Mouse (Mus musculus): ENCODE measurements around the gene Bpgm. TPM values are rescaled to one million over a fixed set of nuclear protein-coding genes. Genes with fewer than 3 reads are reported as not detected.

The Bpgm gene
- polyA plus RNA-seq, 1 experiment from 2014 or later: 60.6 TPM

GRCm38 (mm10) chr6:34526389-34526788 is 50.4 kb downstream of the Bpgm start:
- DNase-seq (ENCODE audit: low spot score): no peak
- Histone ChIP-seq H3K4me3 (ENCODE audit: low read depth, low read length) (no peak overlapping the region), H3K27me3 (ENCODE audit: control insufficient read depth, insufficient read depth, low read length) (no peaks in the 10 kb centered on the region), H3K9ac (ENCODE audit: low read depth, low read length) (no peak overlapping the region), H3K36me3 (ENCODE audit: control insufficient read depth, insufficient read depth, low read length) (no peaks in the 10 kb centered on the region), H3K4me2 (replicated peaks; ENCODE audit: low read depth, low read length) (no peak overlapping the region), H3K27ac (ENCODE audit: low read depth, low read length) (no peak overlapping the region), H3K9me3 (ENCODE audit: control insufficient read depth, low read length) (no peaks in the 10 kb centered on the region), H3K4me1 (replicated peaks; ENCODE audit: control insufficient read depth, insufficient read depth, low read length) (no peaks in the 10 kb centered on the region)
- WGBS: 91% methylated on average over 3 of the region's 3 CpGs
- no peak for ATAC-seq (ENCODE audit: low FRiP score)

GRCm38 (mm10) chr6:34528131-34528530 is 52.1 kb downstream of the Bpgm start:
- Histone ChIP-seq H3K27ac (ENCODE audit: low read depth, low read length) (no peak overlapping the region), H3K9ac (ENCODE audit: low read depth, low read length) (no peak overlapping the region), H3K27me3 (ENCODE audit: control insufficient read depth, insufficient read depth, low read length) (no peaks in the 10 kb centered on the region), H3K36me3 (ENCODE audit: control insufficient read depth, insufficient read depth, low read length) (no peaks in the 10 kb centered on the region), H3K9me3 (ENCODE audit: control insufficient read depth, low read length) (no peaks in the 10 kb centered on the region), H3K4me1 (replicated peaks; ENCODE audit: control insufficient read depth, insufficient read depth, low read length) (no peaks in the 10 kb centered on the region), H3K4me3 (ENCODE audit: low read depth, low read length) (no peak overlapping the region), H3K4me2 (replicated peaks; ENCODE audit: low read depth, low read length) (no peak overlapping the region)
- DNase-seq (ENCODE audit: low spot score) (no peak), ATAC-seq (ENCODE audit: low FRiP score) (no peak)
- 82% methylated on average over 2 of the region's 2 CpGs for WGBS

- H3K4me3 ChIP-seq (ENCODE audit: low read depth, low read length): no peak overlapping the region
- no peak overlapping the region for H3K4me2 ChIP-seq (replicated peaks; ENCODE audit: low read depth, low read length)
- no peaks in the 10 kb centered on the region for H3K27me3 ChIP-seq (ENCODE audit: control insufficient read depth, insufficient read depth, low read length)
- no peak overlapping the region for H3K27ac ChIP-seq (ENCODE audit: low read depth, low read length)
- no peaks in the 10 kb centered on the region for H3K36me3 ChIP-seq (ENCODE audit: control insufficient read depth, insufficient read depth, low read length)
- H3K9me3 ChIP-seq (ENCODE audit: control insufficient read depth, low read length): no peaks in the 10 kb centered on the region
- ATAC-seq (ENCODE audit: low FRiP score) (no peak), DNase-seq (ENCODE audit: low spot score) (no peak)
- no peak overlapping the region for H3K9ac ChIP-seq (ENCODE audit: low read depth, low read length)
- WGBS: 90% methylated on average over 3 of the region's 3 CpGs
- no peaks in the 10 kb centered on the region for H3K4me1 ChIP-seq (replicated peaks; ENCODE audit: control insufficient read depth, insufficient read depth, low read length)
Observed at GRCm38 (mm10) chr6:34529992-34530391, 54.0 kb downstream of the Bpgm start.

GRCm38 (mm10) chr6:34533055-34533454 is 57.0 kb downstream of the Bpgm start:
- H3K36me3 ChIP-seq (ENCODE audit: control insufficient read depth, insufficient read depth, low read length): no peaks in the 10 kb centered on the region
- no peaks in the 10 kb centered on the region for H3K9me3 ChIP-seq (ENCODE audit: control insufficient read depth, low read length)
- no peak overlapping the region for H3K4me2 ChIP-seq (replicated peaks; ENCODE audit: low read depth, low read length)
- H3K27me3 ChIP-seq (ENCODE audit: control insufficient read depth, insufficient read depth, low read length): no peaks in the 10 kb centered on the region
- no peak overlapping the region for H3K27ac ChIP-seq (ENCODE audit: low read depth, low read length)
- no peak overlapping the region for H3K4me3 ChIP-seq (ENCODE audit: low read depth, low read length)
- H3K4me1 ChIP-seq (replicated peaks; ENCODE audit: control insufficient read depth, insufficient read depth, low read length): no peaks in the 10 kb centered on the region
- 98% methylated on average over 1 of the region's 1 CpGs for WGBS
- H3K9ac ChIP-seq (ENCODE audit: low read depth, low read length): no peak overlapping the region
- ATAC-seq (ENCODE audit: low FRiP score) (no peak), DNase-seq (ENCODE audit: low spot score) (no peak)

DNA sequence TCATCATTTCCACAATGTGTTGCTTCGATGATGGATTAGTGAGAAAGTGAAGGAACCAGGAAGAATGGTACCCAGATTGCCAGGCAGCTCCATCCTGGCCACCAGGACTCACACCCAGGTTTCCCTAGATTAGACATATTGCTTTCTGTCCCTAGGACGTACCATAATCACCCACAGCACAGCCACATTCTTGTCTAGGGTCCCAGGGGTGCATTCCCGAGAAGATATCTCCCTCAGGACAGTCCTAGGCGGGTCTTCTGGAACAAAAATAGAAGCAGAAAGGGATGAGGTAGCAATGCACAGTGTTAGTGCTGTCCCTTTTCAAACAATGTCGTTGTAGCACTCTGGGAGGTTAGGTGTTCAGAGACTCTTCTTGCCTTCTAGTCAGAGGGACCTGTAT is 57.9 kb downstream of the Bpgm start:
- Histone ChIP-seq H3K9me3 (ENCODE audit: control insufficient read depth, low read length) (no peaks in the 10 kb centered on the region), H3K36me3 (ENCODE audit: control insufficient read depth, insufficient read depth, low read length) (no peaks in the 10 kb centered on the region), H3K27me3 (ENCODE audit: control insufficient read depth, insufficient read depth, low read length) (no peaks in the 10 kb centered on the region), H3K4me1 (replicated peaks; ENCODE audit: control insufficient read depth, insufficient read depth, low read length) (no peaks in the 10 kb centered on the region), H3K4me3 (ENCODE audit: low read depth, low read length) (no peak overlapping the region), H3K4me2 (replicated peaks; ENCODE audit: low read depth, low read length) (no peak overlapping the region), H3K9ac (ENCODE audit: low read depth, low read length) (no peak overlapping the region), H3K27ac (ENCODE audit: low read depth, low read length) (no peak overlapping the region)
- WGBS: 74% methylated on average over 5 of the region's 5 CpGs
- no peak for ATAC-seq (ENCODE audit: low FRiP score)
- no peak for DNase-seq (ENCODE audit: low spot score)

DNA sequence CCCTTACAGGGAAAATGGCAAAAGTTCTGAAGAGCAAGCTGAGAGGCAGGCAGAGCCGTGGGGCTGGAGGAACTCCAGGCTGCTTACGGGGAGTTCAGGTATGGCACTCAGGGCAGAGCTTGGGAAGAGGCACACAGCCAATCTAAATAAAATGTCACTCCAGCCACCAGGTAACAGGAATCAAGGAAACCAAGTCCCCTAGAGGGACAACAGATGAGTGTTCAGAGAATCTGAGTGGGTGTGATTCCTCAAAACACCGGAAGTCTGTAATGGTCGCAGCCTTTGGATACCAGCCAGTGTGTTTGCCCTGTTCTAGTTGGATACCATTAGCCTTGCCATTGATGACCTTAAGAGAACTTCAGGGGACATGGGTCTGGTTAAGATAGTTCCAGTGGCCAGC is 66.9 kb downstream of the Bpgm start:
- H3K27ac ChIP-seq (ENCODE audit: low read depth, low read length): no peak overlapping the region
- ATAC-seq (ENCODE audit: low FRiP score): no peak
- no peak for DNase-seq (ENCODE audit: low spot score)

GRCm38 (mm10) chr6:34543303-34544206 is 67.5 kb downstream of the Bpgm start:
- no peak overlapping the region for H3K27ac ChIP-seq (ENCODE audit: low read depth, low read length)
- H3K27me3 ChIP-seq (ENCODE audit: control insufficient read depth, insufficient read depth, low read length): no peaks in the 10 kb centered on the region
- no peak overlapping the region for H3K9ac ChIP-seq (ENCODE audit: low read depth, low read length)
- DNase-seq (ENCODE audit: low spot score): peak; percentile 20
- H3K36me3 ChIP-seq (ENCODE audit: control insufficient read depth, insufficient read depth, low read length): no peaks in the 10 kb centered on the region
- ATAC-seq (ENCODE audit: low FRiP score): no peak
- 61% methylated on average over 21 of the region's 21 CpGs for WGBS
- no peak overlapping the region for H3K4me3 ChIP-seq (ENCODE audit: low read depth, low read length)
- H3K9me3 ChIP-seq (ENCODE audit: control insufficient read depth, low read length): no peaks in the 10 kb centered on the region
- no peaks in the 10 kb centered on the region for H3K4me1 ChIP-seq (replicated peaks; ENCODE audit: control insufficient read depth, insufficient read depth, low read length)
- no peak overlapping the region for H3K4me2 ChIP-seq (replicated peaks; ENCODE audit: low read depth, low read length)

More for the DNA sequence above, 66.9 kb downstream of the Bpgm start:
- H3K4me3 ChIP-seq (ENCODE audit: low read depth, low read length): no peak overlapping the region
- no peaks in the 10 kb centered on the region for H3K27me3 ChIP-seq (ENCODE audit: control insufficient read depth, insufficient read depth, low read length)
- no peak overlapping the region for H3K4me2 ChIP-seq (replicated peaks; ENCODE audit: low read depth, low read length)
- WGBS: 79% methylated on average over 4 of the region's 4 CpGs
- H3K4me1 ChIP-seq (replicated peaks; ENCODE audit: control insufficient read depth, insufficient read depth, low read length): no peaks in the 10 kb centered on the region
- H3K9ac ChIP-seq (ENCODE audit: low read depth, low read length): no peak overlapping the region
- no peaks in the 10 kb centered on the region for H3K9me3 ChIP-seq (ENCODE audit: control insufficient read depth, low read length)
- no peaks in the 10 kb centered on the region for H3K36me3 ChIP-seq (ENCODE audit: control insufficient read depth, insufficient read depth, low read length)

- no peak overlapping the region for H3K4me3 ChIP-seq (ENCODE audit: low read depth, low read length)
- no peak overlapping the region for H3K9ac ChIP-seq (ENCODE audit: low read depth, low read length)
- H3K9me3 ChIP-seq (ENCODE audit: control insufficient read depth, low read length): no peaks in the 10 kb centered on the region
- H3K27me3 ChIP-seq (ENCODE audit: control insufficient read depth, insufficient read depth, low read length): no peaks in the 10 kb centered on the region
- H3K36me3 ChIP-seq (ENCODE audit: control insufficient read depth, insufficient read depth, low read length): no peaks in the 10 kb centered on the region
- 79% methylated on average over 10 of the region's 10 CpGs for WGBS
- H3K4me1 ChIP-seq (replicated peaks; ENCODE audit: control insufficient read depth, insufficient read depth, low read length): no peaks in the 10 kb centered on the region
- H3K27ac ChIP-seq (ENCODE audit: low read depth, low read length): no peak overlapping the region
- DNase-seq (ENCODE audit: low spot score) (no peak), ATAC-seq (ENCODE audit: low FRiP score) (no peak)
- no peak overlapping the region for H3K4me2 ChIP-seq (replicated peaks; ENCODE audit: low read depth, low read length)
Observed at GRCm38 (mm10) chr6:34544207-34544602, 68.2 kb downstream of the Bpgm start.

DNA sequence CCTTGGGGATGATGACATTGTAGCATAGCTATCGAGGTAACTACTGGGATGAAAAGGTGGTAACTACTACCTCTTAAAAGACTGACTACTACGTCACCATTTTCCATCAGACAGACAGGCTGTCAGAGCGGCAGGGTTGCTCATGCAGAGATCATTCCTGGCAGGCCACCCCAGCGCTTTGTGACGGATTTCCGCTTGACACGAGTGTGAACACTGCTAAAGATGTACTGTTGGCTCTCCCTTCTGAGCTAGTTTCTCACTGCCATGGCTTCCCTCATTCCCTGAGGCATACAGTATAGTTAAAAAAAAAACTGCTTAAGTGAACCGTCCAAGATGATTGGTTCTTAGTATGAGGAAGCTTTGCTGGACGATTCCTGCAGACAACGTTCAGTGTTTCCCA is 69.3 kb downstream of the Bpgm start:
- WGBS: 86% methylated on average over 10 of the region's 10 CpGs
- H3K4me2 ChIP-seq (replicated peaks; ENCODE audit: low read depth, low read length): no peak overlapping the region
- H3K27me3 ChIP-seq (ENCODE audit: control insufficient read depth, insufficient read depth, low read length): no peaks in the 10 kb centered on the region
- H3K4me3 ChIP-seq (ENCODE audit: low read depth, low read length): no peak overlapping the region
- H3K27ac ChIP-seq (ENCODE audit: low read depth, low read length): no peak overlapping the region
- no peak overlapping the region for H3K9ac ChIP-seq (ENCODE audit: low read depth, low read length)
- no peak for DNase-seq (ENCODE audit: low spot score)
- H3K4me1 ChIP-seq (replicated peaks; ENCODE audit: control insufficient read depth, insufficient read depth, low read length): no peaks in the 10 kb centered on the region
- no peak for ATAC-seq (ENCODE audit: low FRiP score)
- H3K36me3 ChIP-seq (ENCODE audit: control insufficient read depth, insufficient read depth, low read length): no peaks in the 10 kb centered on the region
- H3K9me3 ChIP-seq (ENCODE audit: control insufficient read depth, low read length): no peaks in the 10 kb centered on the region
